Mouse (Mus musculus) layer of hippocampus, adult 2 months (tissue): ENCODE data around the gene Klhdc8a. TPM values are rescaled to one million over a fixed set of nuclear protein-coding genes. Genes with fewer than 3 reads are reported as not detected.

ENCODE experiments used
- DNase-seq, 2 experiments: peaks; one replicate each; pipeline ENCODE4 v3.0.0; 2022; ENCODE audit warnings: low spot score in 2 of 2
- H3K27ac ChIP-seq: fragments of 200-600 bp; 2 replicates; pipeline ENCODE4 v1.8.1; 2022
- H3K4me3 ChIP-seq: fragments of 200-600 bp; 2 replicates; pipeline ENCODE4 v1.8.1; 2022; ENCODE audit warnings: mild to moderate bottlenecking
- CTCF ChIP-seq: fragments of 200-600 bp; conservative IDR thresholded peaks from 2 replicates; pipeline ENCODE4 v1.8.1; 2022; ENCODE audit warnings: antibody characterized with exemption, mild to moderate bottlenecking, moderate library complexity
- total RNA-seq, 2 experiments: library from RNA; stranded (reverse); gene quantifications; 2 replicates each; pipeline ENCODE4 v1.2.3; 2021

The Klhdc8a gene
- total RNA-seq, 2 experiments from 2014 or later = 4.0 to 4.3 TPM

DNA sequence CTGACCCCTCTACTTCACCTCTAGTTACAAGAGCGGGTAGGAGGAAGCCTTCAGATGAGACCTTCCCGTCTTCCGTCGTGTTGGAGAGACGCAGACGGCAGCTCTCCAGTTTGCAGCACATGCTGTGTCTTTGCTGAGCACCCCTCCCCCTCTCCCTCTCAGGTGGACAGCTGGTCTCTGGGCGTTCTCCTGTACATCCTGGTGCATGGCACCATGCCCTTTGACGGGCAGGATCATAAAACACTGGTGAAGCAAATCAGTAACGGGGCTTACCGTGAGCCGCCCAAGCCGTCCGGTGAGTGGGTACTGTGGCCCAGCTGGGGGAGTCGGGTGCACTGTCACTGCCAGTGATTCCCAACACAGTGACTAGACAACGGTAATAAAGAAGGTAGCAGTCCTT, 32.0 kb downstream of the Klhdc8a start:
- no peak overlapping the region for H3K4me3 ChIP-seq
- no peak overlapping the region for H3K27ac ChIP-seq
- no peak for TF ChIP-seq CTCF
- DNase-seq = no peak

DNA sequence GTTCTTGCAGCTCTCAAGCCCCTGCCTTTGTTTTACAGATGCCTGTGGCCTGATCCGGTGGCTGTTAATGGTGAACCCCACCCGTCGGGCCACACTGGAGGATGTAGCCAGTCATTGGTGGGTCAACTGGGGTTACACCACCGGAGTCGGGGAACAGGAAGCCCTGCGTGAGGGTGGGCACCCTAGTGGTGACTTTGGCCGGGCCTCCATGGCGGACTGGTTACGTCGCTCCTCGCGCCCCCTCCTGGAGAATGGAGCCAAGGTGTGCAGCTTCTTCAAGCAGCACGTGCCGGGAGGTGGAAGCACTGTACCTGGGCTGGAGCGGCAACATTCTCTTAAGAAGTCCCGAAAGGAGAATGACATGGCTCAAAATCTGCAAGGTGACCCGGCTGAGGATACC, 32.9 kb downstream of the Klhdc8a start:
- no peak for TF ChIP-seq CTCF
- no peak for DNase-seq

DNA sequence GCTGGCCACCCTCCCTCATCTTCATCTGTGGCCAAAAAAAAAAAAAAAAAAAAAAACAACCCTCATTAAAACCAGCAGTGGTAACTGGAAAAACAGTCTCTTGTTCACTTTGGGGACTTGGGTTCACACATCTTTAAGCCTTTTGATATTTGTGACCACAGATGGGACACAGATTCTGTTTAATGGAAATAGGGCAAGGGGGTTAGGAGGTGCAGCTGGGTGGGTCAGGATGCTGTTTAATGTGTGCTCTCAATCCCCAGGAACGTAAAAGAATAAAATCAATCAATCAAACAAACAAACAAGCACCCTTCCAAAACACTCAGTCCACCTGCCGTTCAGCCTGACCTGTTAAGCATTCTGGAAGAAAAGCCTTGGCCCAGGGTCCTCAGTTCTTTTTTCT, 34.8 kb downstream of the Klhdc8a start:
- no peak overlapping the region for H3K4me3 ChIP-seq
- DNase-seq = no peak
- TF ChIP-seq CTCF = no peak
- no peak overlapping the region for H3K27ac ChIP-seq

More for the DNA sequence above, 32.9 kb downstream of the Klhdc8a start:
- Histone ChIP-seq H3K27ac (no peak overlapping the region), H3K4me3 (no peak overlapping the region)

GRCm38 (mm10) chr1:132333675-132334141, 35.3 kb downstream of the Klhdc8a start:
- H3K4me3 ChIP-seq = no peak overlapping the region
- no peak for DNase-seq
- no peak overlapping the region for H3K27ac ChIP-seq
- TF ChIP-seq CTCF = no peak

- DNase-seq = no peak
- H3K4me3 ChIP-seq = no peak overlapping the region
- H3K27ac ChIP-seq = no peak overlapping the region
- no peak for TF ChIP-seq CTCF
These were observed 35.9 kb downstream of the Klhdc8a start for GRCm38 (mm10) chr1:132334178-132334801.

DNA sequence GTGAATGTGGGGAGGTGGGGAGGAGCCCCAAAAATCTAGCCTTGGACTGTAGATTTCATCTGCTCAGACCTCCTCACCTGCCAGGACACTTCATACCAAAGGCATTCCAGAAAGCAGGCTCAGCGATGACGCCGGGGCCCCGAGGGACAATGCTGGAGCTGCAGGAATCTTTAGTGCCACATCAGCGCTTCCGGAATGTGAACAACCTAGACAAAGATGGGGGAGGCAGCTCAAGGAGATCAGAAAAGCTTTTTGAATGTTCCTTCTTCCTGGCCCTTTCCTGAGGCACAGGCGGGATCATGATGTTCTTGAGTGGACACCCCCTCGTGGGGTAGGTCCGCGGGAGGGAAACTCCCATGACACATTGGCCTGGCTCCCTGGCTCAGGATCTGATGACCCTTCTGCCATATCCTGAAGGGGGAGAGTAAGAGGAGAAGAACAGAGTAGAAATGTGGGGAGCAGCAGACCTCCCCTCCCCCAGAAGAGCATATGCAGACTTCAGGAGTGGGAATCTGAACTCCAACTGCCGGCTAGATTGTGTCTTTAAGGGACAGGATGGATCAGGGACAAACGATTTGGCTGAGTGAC, 37.0 kb downstream of the Klhdc8a start:
- TF ChIP-seq CTCF = no peak
- no peak overlapping the region for H3K4me3 ChIP-seq
- H3K27ac ChIP-seq = no peak overlapping the region
- DNase-seq = no peak

GRCm38 (mm10) chr1:132336921-132337320, 38.5 kb downstream of the Klhdc8a start:
- Histone ChIP-seq H3K27ac (no peak overlapping the region), H3K4me3 (no peak overlapping the region)
- DNase-seq = no peak
- TF ChIP-seq CTCF = no peak

DNA sequence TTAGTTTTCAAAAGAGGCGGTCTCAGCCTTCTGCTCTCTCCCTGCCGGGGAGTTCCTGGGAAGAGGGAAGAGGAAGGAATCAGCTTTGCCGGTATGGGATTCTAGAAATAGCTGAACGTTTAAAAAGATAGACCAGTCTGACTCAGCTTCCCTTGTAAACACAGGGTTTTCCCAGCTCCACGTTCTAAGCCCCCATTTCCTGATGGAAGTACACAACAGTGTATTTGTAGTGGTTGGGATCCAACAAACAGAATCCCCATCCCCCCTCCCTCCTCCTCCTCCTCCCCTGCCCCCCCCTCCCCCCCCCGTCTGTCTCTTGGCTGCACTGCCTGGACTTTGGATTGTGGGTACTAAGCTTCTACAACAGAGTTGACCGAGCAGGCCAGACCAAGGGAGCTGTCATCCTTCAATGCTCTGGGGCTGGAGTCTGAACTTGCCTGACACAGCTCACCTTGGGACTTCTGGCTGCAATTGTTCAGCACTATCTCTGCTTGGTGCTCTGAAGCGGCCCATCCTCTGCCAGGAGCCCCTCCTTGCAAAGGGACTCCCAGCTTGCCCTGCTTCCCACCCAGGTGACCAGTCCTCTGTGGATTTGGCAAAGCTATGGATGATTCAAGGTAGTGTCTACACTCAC, 39.7 kb downstream of the Klhdc8a start:
- H3K27ac ChIP-seq = no peak overlapping the region
- no peak for DNase-seq
- H3K4me3 ChIP-seq = no peak overlapping the region
- TF ChIP-seq CTCF = no peak

GRCm38 (mm10) chr1:132341731-132342501, 43.5 kb downstream of the Klhdc8a start:
- Histone ChIP-seq H3K27ac (no peak overlapping the region), H3K4me3 (no peak overlapping the region)
- DNase-seq = no peak
- no peak for TF ChIP-seq CTCF

DNA sequence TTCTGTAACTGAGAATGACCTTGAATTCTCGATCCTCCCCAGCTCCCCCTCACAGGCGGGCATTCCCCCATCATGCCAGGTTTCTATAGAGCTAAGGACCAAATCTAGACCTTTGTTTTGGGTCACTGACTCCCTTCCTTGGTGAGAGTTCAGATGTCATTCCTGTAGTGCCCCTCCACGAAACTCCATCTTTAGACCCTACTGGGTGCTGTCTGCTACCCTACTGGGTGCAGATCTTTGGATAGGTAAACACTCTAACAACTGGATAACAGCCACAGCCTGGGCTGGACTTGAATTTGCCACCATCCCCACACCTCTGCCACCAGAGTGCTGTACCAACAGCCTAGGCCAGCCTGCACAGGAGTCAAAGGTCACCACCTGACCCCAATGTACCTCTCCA, 44.1 kb downstream of the Klhdc8a start:
- no peak overlapping the region for H3K27ac ChIP-seq
- TF ChIP-seq CTCF = no peak
- H3K4me3 ChIP-seq = no peak overlapping the region
- DNase-seq = no peak

DNA sequence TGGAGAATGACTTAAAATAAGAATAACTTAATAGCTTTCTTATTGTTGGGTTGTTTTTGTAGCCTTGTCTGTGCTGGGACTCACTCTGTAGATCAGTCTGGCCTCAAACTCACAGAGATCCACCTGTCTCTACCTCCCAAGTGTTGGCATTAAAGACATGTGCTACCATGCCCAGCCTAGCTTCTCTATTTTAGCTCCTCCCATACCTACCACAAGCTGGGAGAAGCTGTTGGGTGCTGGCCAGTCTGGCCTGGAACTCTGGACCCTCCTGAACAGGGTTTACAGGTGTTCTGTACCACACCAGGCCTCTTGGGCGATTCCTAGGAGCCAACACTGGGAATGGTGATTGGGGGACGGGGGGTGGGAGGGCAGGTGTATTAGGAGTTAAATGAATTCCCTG, 44.8 kb downstream of the Klhdc8a start:
- Histone ChIP-seq H3K4me3 (no peak overlapping the region), H3K27ac (no peak overlapping the region)
- DNase-seq = no peak
- TF ChIP-seq CTCF = no peak

DNA sequence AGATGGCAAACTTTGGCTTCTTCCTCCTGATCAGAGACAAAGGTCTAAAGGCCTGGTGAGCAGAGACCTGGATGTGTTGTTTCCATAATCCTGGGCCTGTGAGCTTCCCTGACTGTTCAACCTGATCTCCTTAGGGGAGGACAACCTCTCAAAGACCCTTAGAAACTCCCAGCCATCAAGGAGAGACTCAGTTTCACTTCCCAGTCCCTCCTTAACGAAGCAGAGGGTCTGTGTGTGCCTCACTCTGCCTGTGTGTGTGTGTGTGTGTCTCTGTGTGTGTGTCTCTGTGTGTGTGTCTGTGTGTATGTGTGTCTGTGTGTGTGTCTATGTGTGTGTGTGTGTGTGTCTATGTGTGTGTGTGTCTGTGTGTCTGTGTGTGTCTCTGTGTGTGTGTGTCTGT, 45.2 kb downstream of the Klhdc8a start:
- Histone ChIP-seq H3K4me3 (no peak overlapping the region), H3K27ac (no peak overlapping the region)
- TF ChIP-seq CTCF = no peak
- no peak for DNase-seq

GRCm38 (mm10) chr1:132345514-132345913, 47.1 kb downstream of the Klhdc8a start:
- no peak overlapping the region for H3K27ac ChIP-seq
- TF ChIP-seq CTCF = no peak
- no peak for DNase-seq
- H3K4me3 ChIP-seq = no peak overlapping the region
